Mouse (Mus musculus) stomach, postnatal 0 days (tissue): ENCODE measurements around the gene Jmjd6. TPM values are rescaled to one million over a fixed set of nuclear protein-coding genes. Genes with fewer than 3 reads are reported as not detected.
"Not testable (repeated sequence)": the region's sequence is repeated elsewhere in the genome, so short reads cannot be mapped to it uniquely, and the experiment has no call there.

Experiments used
- ATAC-seq: fragments of 200-750 bp; cut with Nextera tagmentation; 2 replicates; pipeline ENCODE4 v1.8.0; 2017; ENCODE audit not compliant: low FRiP score, low TSS enrichment
- DNase-seq: peaks from one replicate; pipeline ENCODE4 v3.0.0-alpha.2; 2016; ENCODE audit warnings: low spot score
- H3K27ac ChIP-seq: fragments of 300-500 bp; sonication (generic); replicated peaks from 2 replicates; pipeline ENCODE4 v1.5.1; 2014; ENCODE audit warnings: mild to moderate bottlenecking, control low read depth
- H3K27me3 ChIP-seq: fragments of 300-500 bp; sonication (generic); 2 replicates; pipeline ENCODE4 v1.6.1; 2014; ENCODE audit warnings: low read length; ENCODE audit not compliant: control insufficient read depth, insufficient read depth
- H3K36me3 ChIP-seq: fragments of 300-500 bp; sonication (generic); 2 replicates; pipeline ENCODE4 v1.6.1; 2014; ENCODE audit warnings: low read length, mixed read lengths; ENCODE audit not compliant: control insufficient read depth, insufficient read depth
- H3K4me1 ChIP-seq: fragments of 300-500 bp; sonication (generic); replicated peaks from 2 replicates; pipeline ENCODE4 v1.6.1; 2014; ENCODE audit warnings: antibody characterized with exemption; ENCODE audit not compliant: control insufficient read depth, insufficient read depth
- H3K4me2 ChIP-seq: fragments of 300-500 bp; sonication (generic); replicated peaks from 2 replicates; pipeline ENCODE4 v1.6.1; 2014; ENCODE audit warnings: low read depth, mild to moderate bottlenecking, control low read depth, moderate library complexity
- H3K4me3 ChIP-seq: fragments of 300-500 bp; sonication (generic); 2 replicates; pipeline ENCODE4 v1.5.1; 2014; ENCODE audit warnings: low read depth, low read length, control low read depth
- H3K9ac ChIP-seq: fragments of 300-500 bp; sonication (generic); 2 replicates; pipeline ENCODE4 v1.6.1; 2014; ENCODE audit warnings: mild to moderate bottlenecking, low read length, control low read depth, mixed read lengths
- H3K9me3 ChIP-seq: fragments of 300-500 bp; sonication (generic); 2 replicates; pipeline ENCODE4 v1.6.1; 2016; ENCODE audit warnings: low read length; ENCODE audit not compliant: control insufficient read depth
- CTCF ChIP-seq: IDR thresholded peaks from 2 replicates; pipeline ENCODE4 v1.5.1; 2016; ENCODE audit warnings: antibody characterized with exemption, low read depth, mild to moderate bottlenecking, moderate library complexity
- EP300 ChIP-seq: optimal IDR thresholded peaks from 2 replicates; pipeline ENCODE3; 2016; ENCODE audit warnings: antibody characterized with exemption
- WGBS: fragments of 180-500 bp; shearing (Covaris S2); extraction: QIAGEN DNeasy Blood & Tissue Kit; methylation state at CpG from one replicate; pipeline ENCODE4 v1.1.7; 2014; 5-methylcytosine and 5-hydroxymethylcytosine counted together
- polyA plus RNA-seq: library from polyadenylated mRNA; unstranded; fragments of >200 nt; fragmentation: Nextera tagmentation; extraction: Ambion mirVana; gene quantifications from 2 replicates; pipeline ENCODE4 v1.2.1, GENCODE M21; 2015

Jmjd6 gene
- polyA plus RNA-seq, 1 experiment from 2014 or later, result 31.8 TPM

GRCm38 (mm10) chr11:116850085-116850484 is 6.8 kb upstream of the Jmjd6 start:
- H3K4me1 ChIP-seq, result peaks cover 3% of the 10 kb centered on the region; the same call in 1 of the 2 replicates
- H3K9ac ChIP-seq, result no peak overlapping the region
- 16% methylated on average over 4 of the region's 4 CpGs for WGBS
- peak overlapping the region; percentile 95; the same call in 1 of the 2 replicates for H3K4me3 ChIP-seq
- no peak overlapping the region for H3K27ac ChIP-seq
- H3K9me3 ChIP-seq, result no peaks in the 10 kb centered on the region
- TF ChIP-seq EP300 (no peak), CTCF (no peak)
- peaks cover 3% of the 10 kb centered on the region; the same call in 1 of the 2 replicates for H3K36me3 ChIP-seq
- peak overlapping the region; percentile 73 for H3K4me2 ChIP-seq
- DNase-seq (no peak), ATAC-seq (no peak)
- H3K27me3 ChIP-seq, result no peaks in the 10 kb centered on the region

- no peak overlapping the region for H3K27ac ChIP-seq
- no peak for ATAC-seq
- H3K4me1 ChIP-seq, result peaks cover 3% of the 10 kb centered on the region; the same call in 1 of the 2 replicates
- no peak overlapping the region for H3K4me2 ChIP-seq
- DNase-seq, result no peak
- no peaks in the 10 kb centered on the region for H3K9me3 ChIP-seq
- peaks cover 3% of the 10 kb centered on the region; the same call in 1 of the 2 replicates for H3K36me3 ChIP-seq
- H3K9ac ChIP-seq, result no peak overlapping the region
- H3K4me3 ChIP-seq, result no peak overlapping the region
- TF ChIP-seq CTCF, result no peak
- TF ChIP-seq EP300, result no peak
- H3K27me3 ChIP-seq, result no peaks in the 10 kb centered on the region
These were observed 6.3 kb upstream of the Jmjd6 start for GRCm38 (mm10) chr11:116849587-116849986.

GRCm38 (mm10) chr11:116848877-116849178 is 5.6 kb upstream of the Jmjd6 start:
- not testable (repeated sequence) for H3K4me2 ChIP-seq, DNase-seq, H3K4me3 ChIP-seq, H3K4me1 ChIP-seq, H3K9ac ChIP-seq, H3K36me3 ChIP-seq, ATAC-seq, H3K9me3 ChIP-seq, H3K27me3 ChIP-seq, H3K27ac ChIP-seq
- 70% methylated on average over 2 of the region's 2 CpGs for WGBS

GRCm38 (mm10) chr11:116848086-116848876 is 5.0 kb upstream of the Jmjd6 start:
- Histone ChIP-seq H3K4me1 (peaks cover 3% of the 10 kb centered on the region; the same call in 1 of the 2 replicates), H3K9ac (no peak overlapping the region), H3K27me3 (no peaks in the 10 kb centered on the region), H3K9me3 (no peaks in the 10 kb centered on the region), H3K36me3 (peaks cover 3% of the 10 kb centered on the region; the same call in 1 of the 2 replicates), H3K4me3 (no peak overlapping the region), H3K4me2 (no peak overlapping the region), H3K27ac (no peak overlapping the region)
- TF ChIP-seq CTCF (no peak), EP300 (no peak)
- DNase-seq, result no peak
- no peak for ATAC-seq
- 75% methylated on average over 5 of the region's 5 CpGs for WGBS

- WGBS, result 88% methylated on average over 3 of the region's 3 CpGs
- ATAC-seq (no peak), DNase-seq (no peak)
- H3K36me3 ChIP-seq, result peaks cover 3% of the 10 kb centered on the region; the same call in 1 of the 2 replicates
- H3K4me1 ChIP-seq, result peaks cover 3% of the 10 kb centered on the region; the same call in 1 of the 2 replicates
- H3K27me3 ChIP-seq, result no peaks in the 10 kb centered on the region
- H3K4me2 ChIP-seq, result no peak overlapping the region
- TF ChIP-seq EP300 (no peak), CTCF (no peak)
- H3K27ac ChIP-seq, result no peak overlapping the region
- no peaks in the 10 kb centered on the region for H3K9me3 ChIP-seq
- H3K9ac ChIP-seq, result no peak overlapping the region
- H3K4me3 ChIP-seq, result no peak overlapping the region
These were observed 4.2 kb upstream of the Jmjd6 start for GRCm38 (mm10) chr11:116847187-116848085.
